Mouse (Mus musculus): ENCODE data around the gene F2rl2. TPM values are rescaled to one million over a fixed set of nuclear protein-coding genes. Genes with fewer than 3 reads are reported as not detected.

F2rl2 gene
- 0.50 and 0.59 TPM in 2 replicates for polyA plus RNA-seq (2015; fragmentation: Nextera tagmentation; extraction: Ambion mirVana)

DNA sequence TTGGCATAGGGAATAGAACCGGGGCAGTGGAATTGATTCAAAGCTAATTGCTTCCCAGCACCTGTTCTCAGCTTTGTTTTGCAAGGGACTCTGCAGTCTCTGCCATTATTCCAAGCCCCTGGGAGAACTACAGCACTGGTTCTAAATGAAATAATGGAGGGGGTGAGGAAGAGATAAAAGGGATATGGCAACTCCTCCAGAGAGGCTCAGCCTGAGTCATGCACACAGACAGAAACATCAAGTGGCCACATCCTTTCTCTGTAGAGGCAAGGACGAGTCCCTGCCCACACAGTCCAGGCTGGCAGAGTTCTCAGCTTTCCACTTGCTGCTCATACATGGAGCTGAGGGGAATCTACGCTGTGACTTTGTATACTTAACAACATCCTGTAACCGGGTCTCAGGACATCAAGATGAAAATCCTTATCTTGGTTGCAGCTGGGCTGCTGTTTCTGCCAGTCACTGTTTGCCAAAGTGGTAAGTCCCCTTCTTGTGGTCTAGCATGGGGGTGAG is at the start of gene F2rl2:
Gene F2rl2 (plus strand): TSS at position 200 of the 510 bp plus-strand sequence.
- Histone ChIP-seq H3K27me3 (replicated peaks) (no peaks in the 10 kb centered on the region), H3K4me3 (no peak within 1 kb of the TSS), H3K4me2 (no peak within 1 kb of the TSS), H3K9ac (no peak within 1 kb of the TSS), H3K4me1 (no peaks in the 10 kb centered on the region), H3K9me3 (no peaks in the 10 kb centered on the region), H3K27ac (no peak within 1 kb of the TSS), H3K36me3 (replicated peaks) (no peaks in the 10 kb centered on the region)
- no peak for ATAC-seq (replicated peaks)
- 61% methylated on average over 4 of the region's 4 CpGs for WGBS

DNA sequence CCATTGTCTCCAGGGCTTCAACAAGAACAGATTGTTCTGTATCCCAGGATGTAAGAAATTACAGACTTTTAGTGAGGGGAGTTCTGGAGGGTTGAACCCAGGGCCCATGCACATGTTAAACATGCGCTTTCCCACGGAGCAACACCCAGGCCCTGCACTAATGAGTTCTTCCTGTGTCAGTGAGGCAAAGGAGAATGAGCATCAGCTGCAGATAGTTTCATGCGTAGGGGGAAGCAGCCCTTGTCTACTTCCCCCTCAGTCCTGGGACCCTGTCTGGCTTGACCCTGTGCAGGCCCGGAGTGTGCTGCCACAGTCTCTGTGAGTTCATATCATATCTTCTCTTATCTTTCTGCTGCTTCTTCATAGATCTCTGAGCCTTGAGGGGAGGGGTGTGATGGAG is 49.4 kb upstream of the F2rl2 start:
- WGBS, result 91% methylated on average over 4 of the region's 4 CpGs
- Histone ChIP-seq H3K9me3 (no peaks in the 10 kb centered on the region), H3K4me2 (no peak overlapping the region), H3K4me1 (no peaks in the 10 kb centered on the region), H3K27ac (no peak overlapping the region), H3K9ac (no peak overlapping the region), H3K4me3 (no peak overlapping the region), H3K36me3 (replicated peaks) (no peaks in the 10 kb centered on the region), H3K27me3 (replicated peaks) (no peaks in the 10 kb centered on the region)
- ATAC-seq (replicated peaks), result no peak

DNA sequence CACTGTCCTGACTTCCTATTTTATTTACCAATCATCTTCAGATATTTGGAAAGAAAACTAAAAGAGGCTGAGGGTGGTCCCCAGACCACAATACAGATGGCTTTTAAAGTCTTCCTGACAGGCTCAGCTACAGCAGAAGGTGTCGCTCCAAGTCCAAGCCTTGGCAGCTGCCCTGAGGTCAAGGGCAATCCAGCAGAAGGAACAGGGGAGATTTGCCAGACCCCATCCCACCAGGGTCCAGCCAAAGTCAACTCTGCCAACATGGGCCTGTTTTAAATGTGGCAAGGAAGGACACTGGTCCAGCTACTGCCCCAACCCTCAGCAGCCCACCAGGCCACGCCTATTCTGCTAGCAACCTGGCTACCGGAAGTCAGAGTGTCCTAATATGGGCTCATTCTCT is 46.7 kb upstream of the F2rl2 start:
- ATAC-seq (replicated peaks), result no peak
- H3K4me3 ChIP-seq, result no peak overlapping the region
- H3K36me3 ChIP-seq (replicated peaks), result no peaks in the 10 kb centered on the region
- H3K4me1 ChIP-seq, result no peaks in the 10 kb centered on the region
- H3K4me2 ChIP-seq, result no peak overlapping the region
- no peaks in the 10 kb centered on the region for H3K9me3 ChIP-seq
- H3K9ac ChIP-seq, result no peak overlapping the region
- 98% methylated on average over 3 of the region's 3 CpGs for WGBS
- H3K27me3 ChIP-seq (replicated peaks), result no peaks in the 10 kb centered on the region
- H3K27ac ChIP-seq, result no peak overlapping the region

DNA sequence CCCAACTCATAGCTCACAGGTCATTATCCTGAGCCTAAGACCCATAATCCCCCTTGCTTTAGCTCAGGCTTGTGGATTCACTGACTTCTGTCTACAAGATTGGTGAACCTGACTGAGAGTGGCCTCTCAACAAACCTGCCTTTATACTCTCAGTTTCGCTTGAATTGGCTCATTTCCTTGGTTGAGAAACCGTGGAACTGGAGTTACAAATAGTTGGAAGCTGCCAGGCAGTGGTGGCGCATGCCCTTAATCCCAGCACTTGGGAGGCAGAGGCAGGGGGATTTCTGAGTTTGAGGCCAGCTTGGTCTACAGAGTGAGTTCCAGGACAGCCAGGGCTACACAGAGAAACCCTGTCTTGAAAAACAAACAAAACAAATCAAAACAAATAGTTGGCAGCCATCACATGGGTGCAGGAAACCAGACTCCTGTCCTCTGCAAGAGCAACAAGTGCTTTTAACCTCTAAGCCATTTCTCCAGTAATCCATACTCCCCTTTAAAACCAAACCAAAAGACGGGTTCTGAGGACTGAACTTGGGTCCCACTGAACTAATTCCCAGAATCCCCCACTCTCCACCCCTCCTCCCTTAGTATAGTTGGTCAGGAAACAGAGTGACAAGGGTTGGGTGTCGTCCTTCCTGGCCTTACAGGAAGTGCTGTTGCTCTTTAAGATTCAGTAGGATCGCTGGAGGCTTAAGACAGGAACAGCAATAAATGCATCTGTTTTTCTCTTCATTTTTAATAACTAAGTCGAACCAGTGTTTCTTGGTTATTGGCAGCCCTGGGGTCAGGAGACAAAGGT is 44.6 kb upstream of the F2rl2 start:
- H3K27ac ChIP-seq, result no peak overlapping the region
- H3K4me3 ChIP-seq, result no peak overlapping the region
- no peaks in the 10 kb centered on the region for H3K27me3 ChIP-seq (replicated peaks)
- H3K36me3 ChIP-seq (replicated peaks), result no peaks in the 10 kb centered on the region
- H3K4me2 ChIP-seq, result no peak overlapping the region
- 83% methylated on average over 7 of the region's 7 CpGs for WGBS
- ATAC-seq (replicated peaks), result no peak
- no peak overlapping the region for H3K9ac ChIP-seq
- H3K9me3 ChIP-seq, result no peaks in the 10 kb centered on the region
- no peaks in the 10 kb centered on the region for H3K4me1 ChIP-seq

DNA sequence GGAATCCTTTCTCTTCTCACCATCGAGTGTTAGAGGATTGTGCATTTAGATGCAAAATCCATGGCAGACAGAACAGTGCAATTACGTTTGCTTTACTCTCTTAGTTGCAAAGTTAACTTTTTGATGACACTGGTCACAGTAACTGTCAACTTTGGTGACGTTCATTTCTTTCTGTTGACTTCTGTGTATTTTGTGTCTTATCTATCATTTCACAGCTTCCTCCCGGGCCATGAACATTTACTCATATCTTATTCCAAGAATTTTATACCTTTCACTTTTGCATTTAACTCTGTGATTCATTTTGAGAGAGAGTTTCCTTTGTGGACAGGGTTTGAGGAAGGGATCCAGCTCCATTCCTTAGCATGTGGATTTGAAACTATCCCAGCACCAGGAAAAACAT is 43.0 kb upstream of the F2rl2 start:
- Histone ChIP-seq H3K27ac (no peak overlapping the region), H3K9ac (no peak overlapping the region), H3K4me1 (no peaks in the 10 kb centered on the region), H3K9me3 (no peaks in the 10 kb centered on the region), H3K4me3 (no peak overlapping the region), H3K36me3 (replicated peaks) (no peaks in the 10 kb centered on the region), H3K4me2 (no peak overlapping the region), H3K27me3 (replicated peaks) (no peaks in the 10 kb centered on the region)
- 91% methylated on average over 4 of the region's 4 CpGs for WGBS
- ATAC-seq (replicated peaks), result no peak

DNA sequence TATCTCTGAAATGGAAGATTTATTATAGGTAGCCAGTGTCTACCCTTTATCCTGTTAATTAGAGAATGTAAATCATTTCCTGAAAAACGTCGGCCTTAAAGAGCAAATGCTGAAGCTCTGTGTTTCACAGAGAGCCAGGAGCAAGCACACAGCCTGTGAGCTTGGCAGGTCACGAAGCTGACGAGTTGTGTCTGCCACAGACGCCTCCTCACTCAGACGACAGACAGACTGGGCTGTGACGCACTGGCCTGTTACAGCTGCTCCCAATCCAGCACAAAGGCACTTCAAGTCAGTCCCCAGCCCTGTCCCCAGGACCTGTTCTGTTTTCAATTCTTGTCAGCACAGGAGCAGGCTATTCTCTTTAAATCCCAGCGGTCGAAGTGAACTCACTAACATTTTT is 41.4 kb upstream of the F2rl2 start:
- ATAC-seq (replicated peaks), result no peak

DNA sequence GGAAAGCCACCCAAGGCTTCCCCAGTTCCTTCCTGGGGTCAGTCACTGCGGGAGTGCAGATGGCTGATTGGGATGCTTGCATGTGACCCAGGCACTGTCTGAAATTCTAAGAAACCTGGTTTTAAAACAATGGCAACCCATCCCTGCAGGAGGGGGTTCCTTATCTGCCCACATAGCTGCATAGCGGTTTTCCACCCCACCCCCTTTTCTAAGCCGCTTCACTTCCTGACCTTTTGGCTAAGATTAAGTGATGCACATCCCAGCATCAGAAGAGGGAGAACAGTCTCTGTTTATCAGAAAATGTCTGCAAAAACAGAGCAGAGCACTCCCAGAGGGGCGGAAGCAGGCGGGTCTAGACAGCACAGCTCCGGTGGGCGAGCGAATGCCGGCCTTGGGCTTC is 39.5 kb upstream of the F2rl2 start:
- Histone ChIP-seq H3K9ac (no peak overlapping the region), H3K4me3 (no peak overlapping the region), H3K9me3 (no peaks in the 10 kb centered on the region), H3K4me1 (no peaks in the 10 kb centered on the region), H3K4me2 (no peak overlapping the region), H3K36me3 (replicated peaks) (no peaks in the 10 kb centered on the region), H3K27ac (no peak overlapping the region), H3K27me3 (replicated peaks) (no peaks in the 10 kb centered on the region)
- 71% methylated on average over 9 of the region's 9 CpGs for WGBS
- no peak for ATAC-seq (replicated peaks)

More for the DNA sequence above, 41.4 kb upstream of the F2rl2 start:
- Histone ChIP-seq H3K27me3 (replicated peaks) (no peaks in the 10 kb centered on the region), H3K4me2 (no peak overlapping the region), H3K9ac (no peak overlapping the region), H3K27ac (no peak overlapping the region), H3K4me1 (no peaks in the 10 kb centered on the region), H3K9me3 (no peaks in the 10 kb centered on the region), H3K36me3 (replicated peaks) (no peaks in the 10 kb centered on the region), H3K4me3 (no peak overlapping the region)
- WGBS, result 51% methylated on average over 9 of the region's 9 CpGs

DNA sequence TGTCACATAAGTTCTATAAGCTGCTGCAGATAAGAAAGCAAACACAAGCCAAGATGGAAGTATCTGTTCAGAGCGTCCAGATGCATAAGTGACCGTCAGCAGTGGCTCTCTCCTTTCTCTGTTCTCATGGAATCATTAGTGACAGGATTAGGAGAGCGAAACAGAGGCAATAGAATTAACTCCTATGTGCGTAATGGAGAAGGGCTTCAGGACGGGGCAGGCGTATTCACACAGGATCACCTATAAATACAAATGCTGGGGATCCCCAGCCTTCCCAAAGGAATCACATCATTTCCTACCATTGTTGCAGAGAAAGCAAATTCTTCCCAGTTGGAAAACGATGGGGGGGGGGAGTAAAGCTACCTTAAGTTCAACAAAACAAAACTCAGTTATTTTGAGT is 37.2 kb upstream of the F2rl2 start:
- no peak for ATAC-seq (replicated peaks)
- no peak overlapping the region for H3K4me3 ChIP-seq
- H3K9ac ChIP-seq, result no peak overlapping the region
- no peak overlapping the region for H3K4me2 ChIP-seq
- no peak overlapping the region for H3K27ac ChIP-seq
- H3K4me1 ChIP-seq, result no peaks in the 10 kb centered on the region
- WGBS, result 82% methylated on average over 7 of the region's 7 CpGs
- no peaks in the 10 kb centered on the region for H3K9me3 ChIP-seq
- no peaks in the 10 kb centered on the region for H3K36me3 ChIP-seq (replicated peaks)
- H3K27me3 ChIP-seq (replicated peaks), result no peaks in the 10 kb centered on the region

DNA sequence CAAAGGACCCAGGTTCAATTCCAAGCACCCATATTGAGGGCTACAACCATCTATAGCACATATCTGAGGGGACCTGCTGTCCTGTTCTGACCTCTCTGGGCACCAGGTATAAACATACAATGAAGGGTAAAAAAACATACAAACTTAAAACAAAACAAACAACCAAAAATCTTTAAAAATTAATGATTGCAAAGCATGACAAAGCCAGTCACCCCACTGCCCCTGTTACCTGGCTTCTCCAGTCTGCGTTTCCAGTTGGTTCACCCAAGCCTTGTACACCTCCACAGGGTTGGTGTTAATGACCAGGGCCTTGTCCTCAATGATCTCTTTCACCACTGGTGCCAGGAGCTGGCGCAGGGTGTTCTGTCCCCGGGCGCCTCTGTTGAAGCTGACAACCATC is 32.8 kb upstream of the F2rl2 start:
- Histone ChIP-seq H3K27ac (no peak overlapping the region), H3K4me2 (no peak overlapping the region), H3K9ac (no peak overlapping the region), H3K36me3 (replicated peaks) (no peaks in the 10 kb centered on the region), H3K27me3 (replicated peaks) (no peaks in the 10 kb centered on the region), H3K4me3 (no peak overlapping the region), H3K4me1 (no peaks in the 10 kb centered on the region), H3K9me3 (no peaks in the 10 kb centered on the region)
- ATAC-seq (replicated peaks), result no peak
- 95% methylated on average over 4 of the region's 4 CpGs for WGBS

DNA sequence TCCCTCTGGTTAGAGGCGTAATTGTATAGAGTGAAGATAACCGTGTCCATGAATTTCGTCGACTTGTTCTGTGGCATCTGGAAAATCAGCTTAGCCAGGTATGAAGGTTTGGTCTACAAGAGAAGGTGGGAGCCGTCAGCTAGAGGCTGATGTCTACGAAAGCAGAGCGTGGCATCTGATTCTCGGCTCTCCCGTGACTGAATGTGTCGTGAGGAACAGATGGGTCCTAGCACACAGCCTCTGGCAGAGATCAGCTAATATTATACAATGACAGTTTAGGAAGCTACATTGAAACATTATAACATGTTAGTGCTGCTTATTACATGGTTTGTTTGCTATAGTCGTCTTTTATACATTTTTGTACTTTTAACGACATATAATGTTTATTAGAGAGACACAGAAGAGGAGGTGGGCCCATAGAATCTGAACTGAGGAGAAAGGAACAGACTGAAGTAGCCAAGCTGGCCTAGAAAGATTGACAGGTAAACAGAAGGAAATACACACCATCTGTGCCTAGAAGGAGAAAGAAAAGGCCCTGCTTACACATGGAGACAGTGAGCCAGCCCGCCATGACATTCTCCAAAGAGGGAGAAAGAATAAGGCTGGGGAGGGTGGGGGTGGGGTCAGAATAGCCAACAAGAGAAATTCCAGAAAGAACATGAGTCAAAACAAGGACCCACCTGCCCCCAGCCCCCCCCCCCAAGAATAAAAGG is 30.9 kb upstream of the F2rl2 start:
- ATAC-seq (replicated peaks), result no peak
- H3K27me3 ChIP-seq (replicated peaks), result no peaks in the 10 kb centered on the region
- 77% methylated on average over 13 of the region's 13 CpGs for WGBS
- H3K4me2 ChIP-seq, result no peak overlapping the region
- H3K9ac ChIP-seq, result no peak overlapping the region
- H3K27ac ChIP-seq, result no peak overlapping the region
- no peaks in the 10 kb centered on the region for H3K9me3 ChIP-seq
- no peak overlapping the region for H3K4me3 ChIP-seq
- no peaks in the 10 kb centered on the region for H3K36me3 ChIP-seq (replicated peaks)
- H3K4me1 ChIP-seq, result no peaks in the 10 kb centered on the region

DNA sequence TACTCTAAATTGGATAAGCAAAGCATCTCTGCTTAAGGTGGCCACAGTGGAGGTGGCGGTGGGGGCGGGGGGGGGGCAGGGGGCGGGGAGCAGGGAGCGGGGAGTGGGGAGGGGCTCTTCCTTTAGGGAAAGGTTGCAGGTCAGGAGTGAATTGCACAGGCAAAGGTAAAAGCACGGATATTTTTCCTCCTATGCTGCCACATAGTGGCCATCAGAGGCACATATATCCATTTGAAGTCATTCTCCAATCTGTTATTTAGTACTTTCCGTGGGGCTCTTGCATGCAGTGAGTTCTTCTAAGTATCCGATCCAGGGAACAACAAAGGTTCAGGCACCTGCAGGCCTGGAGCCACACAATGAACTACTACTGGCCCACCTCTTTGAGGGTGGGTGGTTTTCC is 29.4 kb upstream of the F2rl2 start:
- no peak overlapping the region for H3K27ac ChIP-seq
- no peaks in the 10 kb centered on the region for H3K4me1 ChIP-seq
- H3K4me3 ChIP-seq, result no peak overlapping the region
- 27% methylated on average over 7 of the region's 7 CpGs for WGBS
- no peaks in the 10 kb centered on the region for H3K27me3 ChIP-seq (replicated peaks)
- peak; percentile 62; the same call in 1 of the 2 replicates for ATAC-seq (replicated peaks)
- H3K9me3 ChIP-seq, result no peaks in the 10 kb centered on the region
- no peak overlapping the region for H3K4me2 ChIP-seq
- H3K9ac ChIP-seq, result no peak overlapping the region
- no peaks in the 10 kb centered on the region for H3K36me3 ChIP-seq (replicated peaks)

DNA sequence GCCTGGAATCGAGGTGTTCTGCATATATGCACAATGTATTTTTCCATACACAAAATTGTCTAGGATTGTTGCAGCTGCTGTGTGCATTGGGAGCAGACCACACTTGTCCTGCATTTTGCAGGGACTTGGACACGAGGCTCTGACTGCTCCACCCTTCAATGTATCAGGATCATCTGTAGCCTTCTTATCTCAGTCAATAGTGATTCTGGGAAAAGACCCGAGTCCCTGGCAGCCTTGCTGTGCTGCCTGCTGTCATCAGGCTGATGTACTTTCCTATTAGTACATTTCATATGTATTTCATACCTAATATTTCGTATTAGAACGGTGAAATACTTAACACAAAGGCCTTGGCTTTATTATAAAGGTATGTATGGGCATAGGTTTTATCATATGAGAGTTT is 26.1 kb upstream of the F2rl2 start:
- WGBS, result 91% methylated on average over 5 of the region's 5 CpGs
- Histone ChIP-seq H3K9ac (no peak overlapping the region), H3K4me3 (no peak overlapping the region), H3K27ac (no peak overlapping the region), H3K36me3 (replicated peaks) (no peaks in the 10 kb centered on the region), H3K4me1 (no peaks in the 10 kb centered on the region), H3K27me3 (replicated peaks) (no peaks in the 10 kb centered on the region), H3K4me2 (no peak overlapping the region), H3K9me3 (no peaks in the 10 kb centered on the region)
- no peak for ATAC-seq (replicated peaks)

Data from midbrain, embryonic 15.5 days (tissue).